Mouse (Mus musculus): Measurements from ENCODE around the gene E4f1. TPM values are rescaled to one million over a fixed set of nuclear protein-coding genes. Genes with fewer than 3 reads are reported as not detected.
A peak's percentile ranks its signal among the peaks of the same experiment; 100 is the strongest.

E4f1 gene
- total and polyA plus RNA-seq, 3 experiments = 10.2 to 43.7 (median 10.3) TPM

- Histone ChIP-seq H3K36me3 (ENCODE audit: control insufficient read depth, insufficient read depth, low read length) (no peaks in the 10 kb centered on the region), H3K27ac (peak within 1 kb of the TSS; percentile 94), H3K79me2 (replicated peaks; ENCODE audit: control insufficient read depth, insufficient read depth, low read length) (no peaks in the 10 kb centered on the region), H3K9ac (ENCODE audit: low read depth, low read length) (peak within 1 kb of the TSS; percentile 97), H3K4me1 (ENCODE audit: control insufficient read depth, insufficient read depth, low read length) (peaks cover 4% of the 10 kb centered on the region), H3K27me3 (ENCODE audit: control insufficient read depth, insufficient read depth, low read length) (no peaks in the 10 kb centered on the region), H3K4me3 (peak within 1 kb of the TSS; percentile 67)
- under 1% methylated on average over 48 of the region's 48 CpGs for WGBS
- intact Hi-C loops (cut with DNase I) = loop anchor here (1.0 to 5.0 kb wide), 4 partner anchors 9 to 188 kb away; partner anchors contain the start of genes E4f1, Pgp, Traf7 and Zfp598
- DNase-seq = peak; percentile 97 to 98
- peak; percentile 96 for TF ChIP-seq CTCF (IDR thresholded peaks at IDR 0.05)
- peak; percentile 91 for TF ChIP-seq POLR2A (IDR thresholded peaks at IDR 0.05; ENCODE audit: insufficient read depth, low read depth, low read length)
- 0 out of 2 replicates have a peak, but pooled peaks have one; percentile 79 for TF ChIP-seq EP300 (IDR thresholded peaks at IDR 0.05; ENCODE audit: insufficient read depth, low read depth, low read length)
These were observed 8.7 kb upstream of the E4f1 start, which contains the start of gene Mlst8 for GRCm38 (mm10) chr17:24478663-24479380. TSS of gene Mlst8 (minus strand) at chr17:24479078.

GRCm38 (mm10) chr17:24477985-24478600 is 8.0 kb upstream of the E4f1 start:
- intact Hi-C loops (cut with DNase I) = loop anchor here (1.0 to 5.0 kb wide), 4 partner anchors 8 to 189 kb away; partner anchors contain the start of genes E4f1, Pgp, Traf7 and Zfp598
- H3K27ac ChIP-seq = peak overlapping the region; percentile 94
- peaks cover 4% of the 10 kb centered on the region for H3K4me1 ChIP-seq (ENCODE audit: control insufficient read depth, insufficient read depth, low read length)
- DNase-seq = no peak
- H3K9ac ChIP-seq (ENCODE audit: low read depth, low read length) = 0 out of 2 replicates have a peak overlapping the region, but pooled peaks have one; percentile 17
- no peaks in the 10 kb centered on the region for H3K27me3 ChIP-seq (ENCODE audit: control insufficient read depth, insufficient read depth, low read length)
- H3K4me3 ChIP-seq = peak overlapping the region; percentile 67
- no peaks in the 10 kb centered on the region for H3K79me2 ChIP-seq (replicated peaks; ENCODE audit: control insufficient read depth, insufficient read depth, low read length)
- no peaks in the 10 kb centered on the region for H3K36me3 ChIP-seq (ENCODE audit: control insufficient read depth, insufficient read depth, low read length)
- no peak for TF ChIP-seq POLR2A (IDR thresholded peaks at IDR 0.05; ENCODE audit: insufficient read depth, low read depth, low read length)
- no peak for TF ChIP-seq EP300 (IDR thresholded peaks at IDR 0.05; ENCODE audit: insufficient read depth, low read depth, low read length)
- no peak for TF ChIP-seq CTCF (IDR thresholded peaks at IDR 0.05)
- WGBS = 43% methylated on average over 11 of the region's 11 CpGs

GRCm38 (mm10) chr17:24477053-24477984 is 7.2 kb upstream of the E4f1 start:
- Histone ChIP-seq H3K36me3 (ENCODE audit: control insufficient read depth, insufficient read depth, low read length) (no peaks in the 10 kb centered on the region), H3K4me1 (ENCODE audit: control insufficient read depth, insufficient read depth, low read length) (peaks cover 8% of the 10 kb centered on the region), H3K4me3 (no peak overlapping the region), H3K27ac (no peak overlapping the region), H3K9ac (ENCODE audit: low read depth, low read length) (no peak overlapping the region), H3K79me2 (replicated peaks; ENCODE audit: control insufficient read depth, insufficient read depth, low read length) (no peaks in the 10 kb centered on the region), H3K27me3 (ENCODE audit: control insufficient read depth, insufficient read depth, low read length) (no peaks in the 10 kb centered on the region)
- no peak for DNase-seq
- 91% methylated on average over 20 of the region's 20 CpGs for WGBS
- intact Hi-C loops (cut with DNase I) = loop anchor here (5.0 kb wide), 3 partner anchors 35 to 190 kb away; partner anchors contain the start of genes Traf7 and Zfp598
- TF ChIP-seq CTCF (IDR thresholded peaks at IDR 0.05) = no peak
- no peak for TF ChIP-seq POLR2A (IDR thresholded peaks at IDR 0.05; ENCODE audit: insufficient read depth, low read depth, low read length)
- TF ChIP-seq EP300 (IDR thresholded peaks at IDR 0.05; ENCODE audit: insufficient read depth, low read depth, low read length) = no peak

- peaks cover 13% of the 10 kb centered on the region for H3K4me1 ChIP-seq (ENCODE audit: control insufficient read depth, insufficient read depth, low read length)
- no peak overlapping the region for H3K4me3 ChIP-seq
- peaks cover 1% of the 10 kb centered on the region; the same call in 1 of the 2 replicates for H3K36me3 ChIP-seq (ENCODE audit: control insufficient read depth, insufficient read depth, low read length)
- DNase-seq = no peak
- intact Hi-C loops (cut with DNase I) = loop anchor here (5.0 kb wide), 3 partner anchors 36 to 191 kb away; partner anchors contain the start of genes Traf7 and Zfp598
- 81% methylated on average over 10 of the region's 10 CpGs for WGBS
- TF ChIP-seq POLR2A (IDR thresholded peaks at IDR 0.05; ENCODE audit: insufficient read depth, low read depth, low read length) (no peak), EP300 (IDR thresholded peaks at IDR 0.05; ENCODE audit: insufficient read depth, low read depth, low read length) (no peak), CTCF (IDR thresholded peaks at IDR 0.05) (no peak)
- H3K9ac ChIP-seq (ENCODE audit: low read depth, low read length) = no peak overlapping the region
- H3K27ac ChIP-seq = no peak overlapping the region
- H3K27me3 ChIP-seq (ENCODE audit: control insufficient read depth, insufficient read depth, low read length) = no peaks in the 10 kb centered on the region
- no peaks in the 10 kb centered on the region for H3K79me2 ChIP-seq (replicated peaks; ENCODE audit: control insufficient read depth, insufficient read depth, low read length)
These were observed 6.1 kb upstream of the E4f1 start for GRCm38 (mm10) chr17:24476022-24476776.

- TF ChIP-seq EP300 (IDR thresholded peaks at IDR 0.05; ENCODE audit: insufficient read depth, low read depth, low read length) = no peak
- TF ChIP-seq CTCF (IDR thresholded peaks at IDR 0.05) = no peak
- no peak for TF ChIP-seq POLR2A (IDR thresholded peaks at IDR 0.05; ENCODE audit: insufficient read depth, low read depth, low read length)
- no peak overlapping the region for H3K27ac ChIP-seq
- peaks cover 1% of the 10 kb centered on the region; the same call in 1 of the 2 replicates for H3K36me3 ChIP-seq (ENCODE audit: control insufficient read depth, insufficient read depth, low read length)
- intact Hi-C loops (cut with DNase I) = loop anchor here (5.0 kb wide), 3 partner anchors 37 to 192 kb away; partner anchors contain the start of genes Traf7 and Zfp598
- H3K9ac ChIP-seq (ENCODE audit: low read depth, low read length) = no peak overlapping the region
- no peaks in the 10 kb centered on the region for H3K27me3 ChIP-seq (ENCODE audit: control insufficient read depth, insufficient read depth, low read length)
- 87% methylated on average over 6 of the region's 6 CpGs for WGBS
- no peak overlapping the region for H3K4me3 ChIP-seq
- H3K79me2 ChIP-seq (replicated peaks; ENCODE audit: control insufficient read depth, insufficient read depth, low read length) = peaks cover 2% of the 10 kb centered on the region
- no peak for DNase-seq
- peaks cover 15% of the 10 kb centered on the region for H3K4me1 ChIP-seq (ENCODE audit: control insufficient read depth, insufficient read depth, low read length)
These were observed 5.5 kb upstream of the E4f1 start for GRCm38 (mm10) chr17:24475586-24475985.
